25 mouse cellular contexts compared by ENCODE assay signal in genomic region chr16:14979228-14979627, GRCm38 (mm10).
A peak's percentile ranks its signal among the peaks of the same experiment; 100 is the strongest.
DNase-seq lines count a peak whose midpoint lies in the region; TF ChIP-seq lines count a peak whose summit lies in the region.
"Had no signal": no experiment of that assay in that cellular context is flagged by ENCODE, and none has a peak within 500 bp of the region (broad histone marks: within the 10 kb centered on the region; RNA-seq: fewer than 3 reads in every experiment).

No protein-coding gene starts in this region.

- DNase-seq in kidney, adult 2 months = peak; percentile 23
- DNase-seq in kidney, postnatal 10 days = no peak
- DNase-seq in 3T3-L1 (ENCODE audit: low read depth, low spot score) = peak; percentile 35
- DNase-seq in NIH3T3 (ENCODE audit: low read depth) = peak; percentile 49
- no peak for DNase-seq in gastrocnemius, postnatal 4 days (ENCODE audit: low spot score in 2 of 2)
- no peak for DNase-seq in left cerebral cortex, postnatal 10 days (ENCODE audit: extremely low spot score in 1 of 2, low spot score in 2 of 2)
- DNase-seq: adrenal gland, adult 2 months; adrenal gland, postnatal 14 days; cerebellum, adult 11 months; cerebellum, adult 2 months; cerebellum, adult 9-11 months; cerebellum, postnatal 25 days; gastrocnemius, postnatal 10 days; gastrocnemius, postnatal 36 days; heart, adult 18-20 months; heart, postnatal 14 days; heart, postnatal 4 days had no signal

- WGBS in kidney, adult 2 months = 64% methylated on average over 2 of the region's 2 CpGs

- no peak overlapping the region for H3K4me3 ChIP-seq in kidney, adult 2 months (ENCODE audit: insufficient read depth, low read depth, low read length)
- H3K4me3 ChIP-seq: embryonic facial prominence, embryonic 12.5 days; embryonic facial prominence, embryonic 15.5 days; forebrain, embryonic 13.5 days; heart, embryonic 10.5 days; heart, embryonic 13.5 days; hindbrain, embryonic 12.5 days; hindbrain, embryonic 15.5 days had no signal

- no peak for TF ChIP-seq POLR2A in kidney, adult 2 months (IDR thresholded peaks at IDR 0.05; ENCODE audit: low read depth, low read length)

- no peak overlapping the region for H3K27ac ChIP-seq in kidney, adult 2 months (ENCODE audit: insufficient read depth, low read depth, low read length)
- H3K27ac ChIP-seq: embryonic facial prominence, embryonic 12.5 days; embryonic facial prominence, embryonic 15.5 days; forebrain, embryonic 13.5 days; heart, embryonic 10.5 days; heart, embryonic 13.5 days; hindbrain, embryonic 12.5 days; hindbrain, embryonic 15.5 days had no signal

- no peaks in the 10 kb centered on the region for H3K4me1 ChIP-seq in kidney, adult 2 months (ENCODE audit: control insufficient read depth, insufficient read depth, low read length)
- H3K4me1 ChIP-seq: embryonic facial prominence, embryonic 12.5 days; embryonic facial prominence, embryonic 15.5 days; forebrain, embryonic 13.5 days; heart, embryonic 10.5 days; heart, embryonic 13.5 days; hindbrain, embryonic 12.5 days; hindbrain, embryonic 15.5 days had no signal

- H3K36me3 ChIP-seq in kidney, adult 2 months (ENCODE audit: control insufficient read depth, insufficient read depth, low read length) = no peaks in the 10 kb centered on the region
- H3K36me3 ChIP-seq: embryonic facial prominence, embryonic 12.5 days; embryonic facial prominence, embryonic 15.5 days; heart, embryonic 10.5 days; heart, embryonic 13.5 days; hindbrain, embryonic 12.5 days; hindbrain, embryonic 15.5 days had no signal

- H3K27me3 ChIP-seq in kidney, adult 2 months (replicated peaks; ENCODE audit: control insufficient read depth, insufficient read depth, low read length) = no peaks in the 10 kb centered on the region
- H3K27me3 ChIP-seq: embryonic facial prominence, embryonic 12.5 days; embryonic facial prominence, embryonic 15.5 days; forebrain, embryonic 13.5 days; heart, embryonic 13.5 days; hindbrain, embryonic 12.5 days; hindbrain, embryonic 15.5 days; Patski had no signal

- TF ChIP-seq CTCF in kidney, adult 2 months (conservative IDR thresholded peaks at IDR 0.05; ENCODE audit: insufficient read depth, insufficient read length, low read depth, low read length) = no peak

- intact Hi-C loops in left cerebral cortex, postnatal 10 days (cut with DNase I) = no loop called here

Comparison
In these comparisons a context has a peak if more than half of its experiments do, and no peak if none do; other contexts are left out.
1. DNase-seq: peak in kidney, adult 2 months (single experiment), 3T3-L1 (single experiment) and NIH3T3 (single experiment); none in kidney, postnatal 10 days (single experiment), gastrocnemius, postnatal 4 days (0 of 2) and left cerebral cortex, postnatal 10 days (0 of 2).